Mouse (Mus musculus): Measurements from ENCODE around the gene Caps2.
"Not testable (repeated sequence)": the region's sequence is repeated elsewhere in the genome, so short reads cannot be mapped to it uniquely, and the experiment has no call there.

Gene Caps2

GRCm38 (mm10) chr10:112163168-112163766 lies at the start of gene Caps2:
Caps2 (plus strand) TSS chr10:112163621.
- peak; percentile 65 for DNase-seq (ENCODE audit: extremely low spot score, low spot score)

- not testable (repeated sequence) for DNase-seq (ENCODE audit: extremely low spot score, low spot score)
Measured at GRCm38 (mm10) chr10:112125090-112125489, 38.3 kb upstream of the Caps2 start.

GRCm38 (mm10) chr10:112127682-112128230 lies 35.7 kb upstream of the Caps2 start:
- DNase-seq (ENCODE audit: extremely low spot score, low spot score), result not testable (repeated sequence)

- no peak for DNase-seq (ENCODE audit: extremely low spot score, low spot score)
Measured at GRCm38 (mm10) chr10:112132194-112132593, 31.2 kb upstream of the Caps2 start.

GRCm38 (mm10) chr10:112138050-112138870 lies 25.2 kb upstream of the Caps2 start:
- peak; percentile 63 for DNase-seq (ENCODE audit: extremely low spot score, low spot score)

GRCm38 (mm10) chr10:112138871-112139430 lies 24.5 kb upstream of the Caps2 start:
- no peak for DNase-seq (ENCODE audit: extremely low spot score, low spot score)

GRCm38 (mm10) chr10:112139834-112140233 lies 23.6 kb upstream of the Caps2 start:
- DNase-seq (ENCODE audit: extremely low spot score, low spot score), result no peak

GRCm38 (mm10) chr10:112159882-112160560 lies 3.4 kb upstream of the Caps2 start, which contains the start of gene Glipr1l3:
Glipr1l3 (minus strand) TSS chr10:112160327.
- DNase-seq (ENCODE audit: extremely low spot score, low spot score), result peak; percentile 82

GRCm38 (mm10) chr10:112177027-112177426 lies 13.6 kb downstream of the Caps2 start:
- DNase-seq (ENCODE audit: extremely low spot score, low spot score), result not testable (repeated sequence)

GRCm38 (mm10) chr10:112193919-112194318 lies 30.5 kb downstream of the Caps2 start:
- DNase-seq (ENCODE audit: extremely low spot score, low spot score), result not testable (repeated sequence)

GRCm38 (mm10) chr10:112203463-112203862 lies 40.0 kb downstream of the Caps2 start:
- DNase-seq (ENCODE audit: extremely low spot score, low spot score), result no peak

- no peak for DNase-seq (ENCODE audit: extremely low spot score, low spot score)
Measured at GRCm38 (mm10) chr10:112227073-112227472, 63.7 kb downstream of the Caps2 start.

GRCm38 (mm10) chr10:112229091-112229843 lies 65.8 kb downstream of the Caps2 start:
- DNase-seq (ENCODE audit: extremely low spot score, low spot score), result not testable (repeated sequence)

- not testable (repeated sequence) for DNase-seq (ENCODE audit: extremely low spot score, low spot score)
Measured at GRCm38 (mm10) chr10:112232733-112233132, 69.3 kb downstream of the Caps2 start.

- DNase-seq (ENCODE audit: extremely low spot score, low spot score), result not testable (repeated sequence)
Measured at GRCm38 (mm10) chr10:112235396-112235940, 72.0 kb downstream of the Caps2 start.

- no peak for DNase-seq (ENCODE audit: extremely low spot score, low spot score)
Measured at GRCm38 (mm10) chr10:112248273-112248672, 84.9 kb downstream of the Caps2 start.

GRCm38 (mm10) chr10:112263467-112263866 lies 100.0 kb downstream of the Caps2 start:
- DNase-seq (ENCODE audit: extremely low spot score, low spot score), result no peak

Measured in neural tube, embryonic 10.5 days (tissue).